Mouse (Mus musculus) left cerebral cortex, postnatal 10 days (tissue): Measurements from ENCODE around the gene Tbx1. TPM values are rescaled to one million over a fixed set of nuclear protein-coding genes. Genes with fewer than 3 reads are reported as not detected.

Experiments used
- DNase-seq, 2 experiments: peaks; one replicate each; pipeline ENCODE4 v3.0.0; 2021 to 2022; ENCODE audit warnings: low spot score in 2 of 2, mixed read lengths in 1 of 2; ENCODE audit errors: extremely low spot score in 1 of 2
- intact Hi-C: fragments of 180-260 bp; cut with DNase I; formaldehyde crosslinking; loops from one replicate; pipeline ENCODE4 v1.15.1; 2025
- total RNA-seq, 2 experiments: library from RNA; stranded (reverse); gene quantifications; 2 replicates each; pipeline ENCODE4 v1.2.3; 2021

The Tbx1 gene
- total RNA-seq, 2 experiments from 2014 or later, result 1.5 to 1.7 TPM

DNA sequence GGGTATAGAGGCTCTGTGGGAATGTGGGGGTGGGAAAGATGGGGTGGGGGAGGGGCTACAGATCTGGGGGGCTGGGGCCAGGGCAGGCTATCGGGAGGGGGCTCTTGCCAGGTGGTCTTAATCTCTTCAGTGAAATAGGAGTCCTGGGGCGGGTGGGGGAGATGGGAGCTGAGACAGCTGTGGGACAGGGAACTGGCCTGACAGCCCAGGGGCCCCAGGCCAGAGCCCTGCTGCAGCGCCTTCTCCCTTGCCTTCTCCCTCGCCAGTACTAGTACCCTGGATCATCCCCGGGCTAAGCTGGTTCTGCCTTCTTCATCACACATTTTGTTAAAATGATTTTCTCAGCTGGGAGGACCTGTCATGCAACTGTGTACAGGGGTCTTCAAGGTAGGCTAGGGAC, 5.8 kb upstream of the Tbx1 start:
- intact Hi-C loops, result no loop called here

DNA sequence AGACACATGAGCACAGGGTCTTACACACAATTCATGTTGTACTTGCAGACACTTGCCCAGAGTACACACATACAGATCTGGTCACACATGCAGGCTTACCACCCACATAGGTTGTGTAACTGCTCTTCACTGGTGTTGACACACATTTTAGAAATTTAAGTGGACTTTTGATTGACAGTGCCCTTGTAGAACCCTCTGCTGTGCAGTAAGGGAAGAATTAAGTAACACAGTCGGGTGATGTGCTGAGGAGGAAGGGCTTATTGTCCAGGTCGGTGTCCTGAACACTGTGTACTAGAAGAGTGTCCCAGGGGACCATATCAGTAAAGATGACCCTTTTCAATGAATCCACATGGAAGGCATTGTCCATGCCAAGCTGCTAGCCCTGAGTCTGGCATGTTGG, 3.5 kb upstream of the Tbx1 start:
- intact Hi-C loops, result no loop called here
- no peak for DNase-seq

More for the DNA sequence above, 5.8 kb upstream of the Tbx1 start:
- DNase-seq, result no peak

DNA sequence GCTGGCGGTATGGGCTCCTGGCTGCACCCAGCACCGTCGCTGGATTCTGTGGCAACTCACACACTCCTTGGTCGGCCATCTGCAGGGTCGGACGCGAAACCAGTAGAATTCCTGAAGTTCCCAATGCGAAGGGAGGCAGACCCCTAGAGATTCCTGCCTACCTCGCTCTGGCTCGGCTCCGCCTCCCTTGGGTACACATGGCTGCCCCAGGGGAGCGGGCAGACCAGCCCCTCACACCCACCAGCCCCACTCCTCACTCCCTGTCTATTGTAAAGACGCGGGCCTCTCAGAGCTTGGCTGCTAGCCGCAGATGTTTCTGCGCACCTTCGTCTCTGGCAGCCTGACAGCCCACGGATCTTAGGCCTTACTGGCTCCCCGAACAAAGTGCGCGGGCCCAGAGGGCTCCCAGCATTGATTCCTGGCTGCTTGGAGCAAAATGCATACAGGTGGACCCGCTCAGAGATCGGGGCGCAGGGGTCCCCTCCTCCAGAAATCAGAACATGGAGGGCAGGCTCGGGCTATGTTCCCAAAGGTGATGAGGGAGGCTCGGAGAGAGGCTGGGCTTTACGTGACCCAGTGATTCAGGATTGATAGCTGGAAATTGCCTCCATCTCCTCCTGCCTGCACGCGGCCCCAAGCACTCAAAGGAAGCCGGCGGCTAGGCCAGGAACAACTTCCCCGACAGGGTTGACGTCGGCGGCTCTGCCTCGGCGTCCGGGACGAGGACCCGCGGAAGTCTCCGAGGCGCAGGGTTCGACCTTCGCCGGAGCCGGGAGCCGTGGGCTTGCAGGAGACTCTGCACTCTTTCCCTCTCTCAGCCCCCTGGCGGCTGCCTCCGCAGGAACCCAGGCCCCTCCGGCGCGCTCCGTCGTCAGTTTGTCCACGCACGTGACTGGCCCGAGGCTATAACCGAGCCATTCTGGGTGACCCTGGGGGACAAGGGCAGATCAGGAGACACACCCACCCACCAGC, 862 bp upstream of the Tbx1 start:
- intact Hi-C loops, result no loop called here
- DNase-seq, result peak in 1 of 2 experiments; percentile 51

DNA sequence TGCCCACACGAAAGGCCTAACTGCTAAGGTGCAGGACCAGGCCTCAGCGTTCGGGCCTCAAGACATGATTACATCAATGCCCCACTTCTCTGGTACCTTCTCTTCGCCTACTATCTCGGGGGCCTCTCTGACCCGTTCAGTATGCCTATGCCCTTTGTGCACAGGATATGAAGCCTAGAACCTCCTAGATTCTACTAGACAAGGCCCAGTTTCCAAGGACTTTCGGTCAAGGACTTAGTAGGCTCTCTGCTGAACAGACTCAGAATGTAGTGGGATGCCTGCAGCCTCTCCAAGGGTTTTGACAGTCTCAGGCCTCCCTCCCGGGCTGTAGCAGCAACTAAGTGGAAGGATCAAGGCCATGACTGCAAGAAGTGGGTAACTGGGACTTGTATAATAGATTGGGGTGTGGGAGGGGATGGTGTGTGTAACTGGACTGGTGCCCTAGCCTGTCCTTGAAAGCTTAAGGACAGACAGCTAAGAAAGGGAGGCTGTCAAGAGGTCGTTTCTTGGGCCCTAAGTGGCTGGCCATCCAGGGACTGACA, 1.3 kb downstream of the Tbx1 start:
- intact Hi-C loops, result no loop called here
- no peak for DNase-seq

GRCm38 (mm10) chr16:18588738-18589055, 1.8 kb downstream of the Tbx1 start:
- DNase-seq, result no peak
- intact Hi-C loops, result no loop called here

DNA sequence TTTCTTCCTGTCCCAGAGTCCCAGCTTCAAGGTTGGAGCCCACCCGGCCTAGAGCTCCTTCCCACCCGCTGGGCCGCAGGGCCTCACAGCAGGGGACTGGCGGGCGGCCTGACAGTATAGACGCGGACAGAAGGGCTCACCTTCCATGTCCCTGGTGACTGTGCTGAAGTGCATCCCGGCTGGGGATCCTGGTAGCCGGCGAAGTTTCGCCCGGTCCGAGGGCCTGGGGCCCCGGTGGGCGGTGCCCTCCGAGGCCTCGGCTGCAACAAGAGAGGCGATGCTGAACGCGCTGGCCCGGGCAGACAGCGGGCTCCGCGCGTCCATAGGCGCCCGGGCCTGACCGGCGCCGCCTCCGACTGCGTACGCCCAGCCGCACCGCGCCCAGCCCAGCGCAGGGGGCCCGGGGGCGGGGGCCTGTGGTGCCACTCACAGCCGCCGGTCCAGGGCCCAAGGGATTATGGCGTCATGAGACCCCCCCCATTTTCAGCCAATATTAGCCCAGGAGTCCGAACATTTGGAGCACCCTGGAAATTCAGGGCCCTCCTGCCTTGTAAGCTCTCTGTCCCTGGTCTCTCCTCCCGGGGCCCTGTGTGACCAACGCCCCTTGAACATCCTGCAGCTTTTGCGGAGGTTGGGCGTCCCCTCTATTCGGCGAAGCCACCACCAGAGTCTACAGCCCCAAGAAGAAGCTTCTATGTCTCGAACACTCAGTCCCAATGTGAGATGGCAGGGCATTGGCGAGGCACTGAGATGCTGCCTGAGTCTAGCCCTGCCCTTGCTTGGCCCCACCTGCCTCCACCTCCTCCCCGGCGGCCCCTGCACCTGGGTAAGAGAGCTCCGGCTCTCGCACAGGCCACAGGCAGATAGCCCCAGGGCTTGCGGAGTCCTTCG, 2.4 kb downstream of the Tbx1 start:
- intact Hi-C loops, result no loop called here
- DNase-seq, result peak in 1 of 2 experiments; percentile 44

DNA sequence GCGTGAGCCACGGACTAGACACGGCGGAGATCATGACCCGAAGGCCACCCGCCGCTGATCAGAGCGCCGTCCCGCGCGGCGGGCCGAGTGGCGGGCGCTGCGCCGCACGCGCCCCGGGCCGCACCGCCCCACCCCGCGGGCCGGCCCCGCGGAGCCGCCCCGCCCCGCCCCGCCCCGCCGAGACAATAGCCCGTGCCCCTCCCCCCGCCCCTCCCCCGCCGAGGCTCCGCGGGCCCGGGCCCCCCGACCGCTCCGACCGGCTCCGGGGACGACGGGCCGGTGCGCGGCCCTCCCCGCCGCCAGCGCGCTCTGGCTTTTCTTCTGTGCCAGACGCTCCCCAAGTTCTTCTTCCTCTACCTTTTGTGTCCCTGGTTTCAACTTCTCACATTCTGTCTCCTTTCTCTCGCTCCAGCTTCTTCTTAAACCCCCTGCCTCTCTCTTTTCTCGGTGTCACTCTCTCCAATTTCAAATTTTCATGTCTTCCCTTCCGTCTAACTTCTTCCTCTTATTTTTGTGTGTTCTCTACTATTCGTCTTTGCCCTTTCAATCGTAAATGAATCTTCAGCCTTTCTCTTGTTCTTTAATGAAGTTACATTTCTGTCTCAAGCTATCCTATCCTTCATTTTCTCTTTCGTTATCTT, 3.4 kb downstream of the Tbx1 start:
- DNase-seq, result no peak
- intact Hi-C loops, result no loop called here

DNA sequence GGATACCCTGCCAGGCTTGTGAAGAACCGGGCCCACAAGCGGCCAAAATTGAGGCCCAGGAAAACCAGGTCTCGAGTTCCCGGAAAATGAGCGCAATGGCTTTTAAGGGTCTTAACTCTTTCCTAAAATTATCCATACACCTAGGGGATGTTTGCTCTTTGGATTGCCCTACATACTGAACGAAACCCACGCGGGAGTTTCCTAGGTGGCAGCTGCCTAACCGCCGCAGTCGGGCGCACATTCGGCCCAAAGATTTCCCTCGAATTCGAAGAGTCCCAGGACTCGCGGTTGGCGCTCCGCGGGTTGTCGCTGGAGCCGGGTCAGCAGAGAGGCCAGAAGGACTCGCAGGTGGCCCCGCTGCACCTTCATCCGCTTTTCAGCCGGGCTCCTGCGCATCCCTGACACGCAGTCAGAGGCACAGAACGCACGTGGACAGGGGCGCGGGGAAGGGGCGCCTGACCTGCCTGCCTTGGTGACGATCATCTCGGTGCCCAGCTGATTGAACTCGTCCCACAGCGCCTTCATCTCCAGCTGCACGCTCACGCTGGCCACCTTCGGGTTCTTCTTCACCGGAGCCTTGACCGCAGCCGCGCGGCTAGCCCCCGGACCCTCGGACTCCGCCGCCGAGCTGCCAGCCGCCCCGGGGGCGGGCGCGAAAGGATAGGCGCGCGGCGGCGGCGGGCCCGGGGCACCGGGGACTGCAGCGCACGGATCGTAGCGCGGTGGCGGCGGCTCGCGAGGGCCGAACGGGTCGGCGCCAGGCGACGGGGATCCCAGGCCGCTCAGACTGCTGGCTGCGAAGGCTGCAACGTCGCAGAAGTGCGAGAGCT, 4.2 kb downstream of the Tbx1 start:
- intact Hi-C loops, result no loop called here
- no peak for DNase-seq

DNA sequence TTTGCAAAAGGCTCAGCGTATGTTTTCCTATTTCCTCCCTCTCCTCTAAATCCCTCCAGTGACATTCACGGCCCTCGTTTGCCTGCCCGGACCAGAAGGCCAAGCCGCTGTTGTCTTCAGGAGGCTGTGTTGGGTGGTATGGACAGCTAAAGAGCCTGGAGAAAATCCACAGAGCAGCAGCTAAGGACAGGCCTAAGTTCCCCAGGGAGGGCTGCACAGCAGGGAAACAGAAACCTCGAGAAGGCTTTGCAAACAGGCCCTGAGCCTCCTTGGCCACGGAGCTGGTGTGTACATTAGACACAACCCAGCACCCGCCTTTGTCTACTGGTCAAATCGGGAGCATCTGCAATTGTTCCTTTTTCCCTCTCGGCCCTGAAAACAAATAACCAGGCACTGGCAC, 4.8 kb downstream of the Tbx1 start:
- no peak for DNase-seq
- intact Hi-C loops, result no loop called here

- DNase-seq, result no peak
- intact Hi-C loops, result no loop called here
Observed at GRCm38 (mm10) chr16:18584901-18585510, 5.5 kb downstream of the Tbx1 start.

GRCm38 (mm10) chr16:18583673-18584357, 6.7 kb downstream of the Tbx1 start:
- DNase-seq, result no peak
- intact Hi-C loops, result no loop called here

- intact Hi-C loops, result no loop called here
- DNase-seq, result no peak
Observed at GRCm38 (mm10) chr16:18583169-18583568, 7.3 kb downstream of the Tbx1 start.

DNA sequence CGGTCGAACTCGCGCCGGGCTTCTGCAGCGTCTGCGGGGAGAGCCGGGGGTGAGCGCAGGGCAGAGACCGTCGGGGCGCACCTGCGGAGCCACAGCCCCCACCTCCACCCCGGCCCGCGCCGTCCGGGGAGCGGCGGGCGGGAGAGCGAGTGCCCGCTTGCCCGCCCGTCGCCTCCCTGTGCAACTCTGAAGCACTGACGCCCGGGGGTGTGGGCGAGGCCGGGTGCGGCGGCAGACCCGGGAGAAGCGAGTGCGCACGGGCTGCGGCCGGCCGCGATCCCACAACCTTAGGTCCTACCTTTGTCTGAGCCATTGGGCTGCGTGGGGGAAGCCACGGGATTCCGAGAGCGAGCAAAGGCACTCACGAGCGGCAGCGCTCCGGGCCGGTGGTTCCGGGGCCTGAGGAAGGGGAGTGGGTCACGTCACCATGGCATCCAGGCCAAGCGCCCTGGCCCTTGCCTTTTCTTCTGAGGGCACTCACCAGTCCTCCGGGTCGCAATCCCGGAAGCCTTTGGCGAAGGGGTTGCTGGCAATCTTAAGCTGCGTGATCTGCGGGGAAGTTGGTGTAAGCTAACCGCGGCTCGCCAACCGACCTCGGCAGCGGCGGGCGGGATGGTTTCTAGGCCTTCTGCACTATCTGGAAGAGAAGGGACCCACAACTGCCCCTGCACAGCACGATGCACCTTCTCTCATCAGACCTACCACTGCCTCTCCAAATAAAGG, 7.9 kb downstream of the Tbx1 start:
- no peak for DNase-seq
- intact Hi-C loops, result no loop called here

- DNase-seq, result peak in 1 of 2 experiments; percentile 64
Observed at GRCm38 (mm10) chr16:18581623-18582205, 8.8 kb downstream of the Tbx1 start.

DNA sequence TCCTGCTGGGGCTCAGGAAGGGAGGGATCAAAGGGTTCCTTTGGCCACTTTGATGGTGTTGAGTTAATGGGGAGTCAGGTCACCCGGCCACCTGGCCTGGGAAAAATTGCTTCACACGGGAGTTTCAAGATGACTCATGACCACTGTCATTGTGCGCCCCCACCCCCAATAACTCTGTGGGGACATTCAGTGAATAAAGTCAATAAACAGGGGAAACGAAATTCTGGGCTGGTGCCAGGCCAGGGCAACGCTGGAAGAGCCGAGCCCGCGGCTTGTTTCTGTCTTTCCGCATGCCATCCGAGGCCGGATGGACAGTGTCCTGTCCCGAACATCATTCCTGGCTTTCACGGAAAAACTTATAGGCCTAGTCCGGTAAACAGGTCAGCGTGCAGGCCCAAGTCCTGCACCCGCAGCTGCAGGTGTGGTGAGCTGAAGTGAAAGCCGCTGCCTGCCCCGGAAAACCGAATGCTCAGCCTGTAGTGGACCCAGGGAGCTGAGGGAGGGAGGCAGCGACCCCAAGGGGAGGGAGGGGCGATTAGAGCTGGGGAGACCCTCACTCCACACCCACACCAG, 9.3 kb downstream of the Tbx1 start:
- peak in 1 of 2 experiments; percentile 73 for DNase-seq
- intact Hi-C loops, result no loop called here

More at GRCm38 (mm10) chr16:18581623-18582205, 8.8 kb downstream of the Tbx1 start:
- intact Hi-C loops, result no loop called here

DNA sequence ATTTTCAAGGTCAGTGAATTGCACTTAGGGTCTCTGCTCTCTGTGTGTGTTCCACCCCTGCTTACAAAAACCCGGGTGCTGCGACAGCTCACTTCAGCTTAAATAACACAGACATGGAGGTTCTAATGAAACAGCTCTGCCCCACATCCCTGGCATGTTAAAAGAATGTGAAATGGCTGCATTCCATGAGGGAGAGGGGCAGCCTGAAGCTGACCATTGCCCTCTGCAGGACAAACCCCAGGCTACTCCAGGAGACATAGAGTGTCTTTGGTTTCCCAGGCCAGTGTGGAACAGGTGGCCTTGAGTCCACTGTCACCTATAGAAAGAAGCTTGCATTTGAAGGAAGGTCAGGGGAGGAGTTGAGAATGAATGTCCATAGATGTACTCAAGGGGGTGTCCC, 10.1 kb downstream of the Tbx1 start:
- intact Hi-C loops, result no loop called here
- no peak for DNase-seq
